Mouse (Mus musculus): ENCODE results near the gene Gm42669. TPM values are rescaled to one million over a fixed set of nuclear protein-coding genes. Genes with fewer than 3 reads are reported as not detected.

The Gm42669 gene
- total and polyA plus RNA-seq, 3 experiments: 0.04 to 0.21 TPM; not detected in 1

DNA sequence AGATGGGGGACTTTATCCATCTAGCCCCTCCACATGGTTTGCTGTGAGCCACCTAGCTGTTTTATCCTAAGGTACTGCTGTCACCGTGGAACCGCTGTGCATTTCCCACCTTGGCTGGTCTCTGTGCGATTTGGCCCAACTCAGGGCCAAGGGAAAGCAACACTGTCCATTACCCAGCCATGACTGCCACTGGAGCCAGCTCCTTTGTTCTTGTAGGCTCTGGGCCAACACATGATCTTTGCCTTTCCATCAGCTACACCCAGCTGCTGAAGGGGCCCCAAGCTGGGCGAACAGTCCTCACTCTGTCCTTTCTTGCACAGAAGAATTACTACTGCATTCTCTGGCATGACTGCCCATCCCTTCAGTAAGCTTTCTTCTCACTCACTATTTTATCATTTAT is 11.2 kb downstream of the Gm42669 start:
- TF ChIP-seq NRF1 (IDR thresholded peaks at IDR 0.05; ENCODE audit: insufficient read depth, low read depth, low read length, poor library complexity, severe bottlenecking) (no peak), TBP (IDR thresholded peaks at IDR 0.05; ENCODE audit: low read depth, low read length) (no peak), MXI1 (IDR thresholded peaks at IDR 0.05; ENCODE audit: low read depth, low read length) (no peak), RAD21 (IDR thresholded peaks at IDR 0.05; ENCODE audit: low read depth, low read length) (no peak), SIN3A (IDR thresholded peaks at IDR 0.05; ENCODE audit: low read length) (no peak), EP300 (IDR thresholded peaks at IDR 0.05; ENCODE audit: low read depth in 1 of 2, low read length in 2 of 2) (no peak), USF2 (IDR thresholded peaks at IDR 0.05; ENCODE audit: borderline replicate concordance in 1 of 2, insufficient read depth in 1 of 2, low read depth in 1 of 2, low read length in 2 of 2) (no peak), BHLHE40 (IDR thresholded peaks at IDR 0.05; ENCODE audit: borderline replicate concordance, low read depth, low read length) (no peak), NELFE (IDR thresholded peaks at IDR 0.05; ENCODE audit: low read depth, low read length) (no peak), ETS1 (IDR thresholded peaks at IDR 0.05; ENCODE audit: low read depth, low read length) (no peak), ZNF384 (IDR thresholded peaks at IDR 0.05; ENCODE audit: low read depth, low read length) (no peak), GATA1 (IDR thresholded peaks at IDR 0.05; ENCODE audit: low read depth, low read length) (no peak), MYC (IDR thresholded peaks at IDR 0.05; ENCODE audit: low read depth, low read length) (no peak), JUND (IDR thresholded peaks at IDR 0.05; ENCODE audit: low read depth, low read length) (no peak), SMC3 (IDR thresholded peaks at IDR 0.05; ENCODE audit: low read depth, low read length) (no peak), RCOR1 (IDR thresholded peaks at IDR 0.05; ENCODE audit: low read depth, low read length) (no peak)

DNA sequence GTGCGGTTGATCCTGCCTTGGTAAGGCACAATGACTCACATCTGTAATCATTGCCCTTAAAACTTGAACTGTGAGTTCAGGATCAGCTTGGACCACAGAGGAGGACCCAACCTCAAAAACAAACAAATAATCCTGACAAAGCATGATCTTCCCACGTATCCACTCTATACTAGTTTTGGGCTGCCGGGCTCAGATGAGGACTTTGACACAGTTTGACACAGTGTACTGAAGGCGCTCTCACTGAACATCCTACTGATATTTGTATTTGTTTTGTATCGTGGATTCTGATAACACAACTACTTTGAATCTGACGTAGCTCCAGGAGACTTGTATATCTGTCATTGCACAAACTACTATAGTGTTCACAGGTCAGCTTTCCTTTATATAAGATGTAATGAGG is 14.0 kb downstream of the Gm42669 start:
- no peak for TF ChIP-seq ZKSCAN1 (IDR thresholded peaks at IDR 0.05; ENCODE audit: low read depth, low read length)
- no peak for TF ChIP-seq UBTF (IDR thresholded peaks at IDR 0.05; ENCODE audit: borderline replicate concordance, insufficient read depth, low read depth, low read length)
- no peak for TF ChIP-seq MEF2A (IDR thresholded peaks at IDR 0.05; ENCODE audit: extremely low read depth, insufficient replicate concordance, low read depth, low read length, poor library complexity, severe bottlenecking)
- no peak for TF ChIP-seq CTCF (IDR thresholded peaks at IDR 0.05 in 2 of 3, conservative IDR thresholded peaks at IDR 0.05 in 1 of 3; ENCODE audit: control insufficient read depth in 1 of 3, insufficient read depth in 1 of 3, low read depth in 2 of 3, low read length in 3 of 3, poor library complexity in 1 of 3, severe bottlenecking in 1 of 3)
- no peak for TF ChIP-seq SIN3A (IDR thresholded peaks at IDR 0.05; ENCODE audit: low read length)
- no peak for TF ChIP-seq ZMIZ1 (IDR thresholded peaks at IDR 0.05; ENCODE audit: low read depth, low read length)
- no peak overlapping the region for H3K27ac ChIP-seq (ENCODE audit: control insufficient read depth, low read depth, low read length)
- H3K9ac ChIP-seq (ENCODE audit: control insufficient read depth, low read depth, low read length, poor library complexity, severe bottlenecking): no peak overlapping the region
- no peak overlapping the region for H3K4me3 ChIP-seq (ENCODE audit: control insufficient read depth in 1 of 2, insufficient read depth in 1 of 2, low read depth in 2 of 2, low read length in 2 of 2)
- no peaks in the 10 kb centered on the region for H3K79me2 ChIP-seq (ENCODE audit: control insufficient read depth, insufficient read depth, low read length, poor library complexity)
- H3K9me3 ChIP-seq (replicated peaks; ENCODE audit: insufficient read depth, low read length): no peaks in the 10 kb centered on the region
- no peak for DNase-seq (ENCODE audit: low read depth, low spot score)
- no peaks in the 10 kb centered on the region for H3K36me3 ChIP-seq (ENCODE audit: control insufficient read depth in 1 of 2, insufficient read depth in 2 of 2, low read length in 2 of 2)
- H3K4me1 ChIP-seq (ENCODE audit: control insufficient read depth in 1 of 2, insufficient read depth in 2 of 2, low read length in 2 of 2): no peaks in the 10 kb centered on the region
- no peaks in the 10 kb centered on the region; a peak in 2 of 4 replicates for H3K27me3 ChIP-seq (ENCODE audit: control insufficient read depth in 1 of 2, insufficient read depth in 2 of 2, low read length in 2 of 2)

More for the DNA sequence above, 11.2 kb downstream of the Gm42669 start:
- Histone ChIP-seq H3K36me3 (ENCODE audit: control insufficient read depth in 1 of 2, insufficient read depth in 2 of 2, low read length in 2 of 2) (no peaks in the 10 kb centered on the region; a peak in 1 of 4 replicates), H3K27me3 (ENCODE audit: control insufficient read depth in 1 of 2, insufficient read depth in 2 of 2, low read length in 2 of 2) (no peaks in the 10 kb centered on the region; a peak in 1 of 4 replicates), H3K79me2 (ENCODE audit: control insufficient read depth, insufficient read depth, low read length, poor library complexity) (no peaks in the 10 kb centered on the region), H3K9ac (ENCODE audit: control insufficient read depth, low read depth, low read length, poor library complexity, severe bottlenecking) (no peak overlapping the region), H3K4me1 (ENCODE audit: control insufficient read depth in 1 of 2, insufficient read depth in 2 of 2, low read length in 2 of 2) (0 out of 4 replicates have a peak, but pooled peaks cover 0 to 2% of the 10 kb centered on the region in 2 experiments), H3K9me3 (replicated peaks; ENCODE audit: insufficient read depth, low read length) (no peaks in the 10 kb centered on the region), H3K4me3 (ENCODE audit: control insufficient read depth in 1 of 2, insufficient read depth in 1 of 2, low read depth in 2 of 2, low read length in 2 of 2) (no peak overlapping the region), H3K27ac (ENCODE audit: control insufficient read depth, low read depth, low read length) (no peak overlapping the region)
- no peak for DNase-seq (ENCODE audit: low read depth, low spot score)
